Mouse (Mus musculus) neural tube, embryonic 11.5 days (tissue): ENCODE data around the gene Fam163b. TPM values are rescaled to one million over a fixed set of nuclear protein-coding genes. Genes with fewer than 3 reads are reported as not detected.
A peak's percentile ranks its signal among the peaks of the same experiment; 100 is the strongest.

Source experiments
- ATAC-seq: fragments of 200-750 bp; cut with Nextera tagmentation; 2 replicates; pipeline ENCODE4 v1.8.0; 2017; ENCODE audit warnings: moderate number of reproducible peaks, mild to moderate bottlenecking, moderate TSS enrichment, moderate library complexity; ENCODE audit not compliant: insufficient read depth, low FRiP score, low TSS enrichment
- DNase-seq: peaks from one replicate; pipeline ENCODE4 v3.0.0-alpha.2; 2015; ENCODE audit warnings: low spot score
- H3K27ac ChIP-seq: fragments of 300-500 bp; sonication (generic); 2 replicates; pipeline ENCODE4 v1.5.1; 2014; ENCODE audit warnings: low read depth, mild to moderate bottlenecking, low read length
- H3K27me3 ChIP-seq: fragments of 300-500 bp; sonication (generic); 2 replicates; pipeline ENCODE4 v1.6.1; 2014; ENCODE audit warnings: mild to moderate bottlenecking, low read length, mixed read lengths; ENCODE audit not compliant: control insufficient read depth, insufficient read depth
- H3K36me3 ChIP-seq: fragments of 300-500 bp; sonication (generic); 2 replicates; pipeline ENCODE4 v1.6.1; 2014; ENCODE audit warnings: mild to moderate bottlenecking, low read length, moderate library complexity, mixed read lengths; ENCODE audit not compliant: control insufficient read depth, insufficient read depth
- H3K4me1 ChIP-seq: fragments of 300-500 bp; sonication (generic); 2 replicates; pipeline ENCODE4 v1.6.1; 2014; ENCODE audit warnings: low read length, mixed read lengths; ENCODE audit not compliant: control insufficient read depth, insufficient read depth
- H3K4me2 ChIP-seq: fragments of 300-500 bp; sonication (generic); 2 replicates; pipeline ENCODE4 v1.6.1; 2014; ENCODE audit warnings: low read depth, mild to moderate bottlenecking, moderate library complexity
- H3K4me3 ChIP-seq: fragments of 300-500 bp; sonication (generic); 2 replicates; pipeline ENCODE4 v1.5.1; 2014; ENCODE audit warnings: low read depth, low read length
- H3K9ac ChIP-seq: fragments of 300-500 bp; sonication (generic); 2 replicates; pipeline ENCODE4 v1.6.1; 2014; ENCODE audit warnings: mild to moderate bottlenecking, low read length
- H3K9me3 ChIP-seq: fragments of 300-500 bp; sonication (generic); 2 replicates; pipeline ENCODE4 v1.6.1; 2016; ENCODE audit warnings: low read length; ENCODE audit not compliant: control insufficient read depth
- WGBS: fragments of 180-500 bp; shearing (Covaris S2); extraction: QIAGEN DNeasy Blood & Tissue Kit; methylation state at CpG from one replicate; pipeline ENCODE4 v1.1.7; 2014; 5-methylcytosine and 5-hydroxymethylcytosine counted together
- polyA plus RNA-seq: library from polyadenylated mRNA; unstranded; fragments of >200 nt; fragmentation: Nextera tagmentation; extraction: Ambion mirVana; gene quantifications from 2 replicates; pipeline ENCODE4 v1.2.1, GENCODE M21; 2014

Gene Fam163b
- polyA plus RNA-seq, 1 experiment from 2014 or later = 0.37 TPM

- WGBS = 72% methylated on average over 10 of the region's 10 CpGs
- no peaks in the 10 kb centered on the region for H3K27me3 ChIP-seq
- H3K27ac ChIP-seq = no peak overlapping the region
- H3K4me2 ChIP-seq = no peak overlapping the region
- no peak overlapping the region for H3K9ac ChIP-seq
- no peaks in the 10 kb centered on the region for H3K36me3 ChIP-seq
- no peaks in the 10 kb centered on the region for H3K9me3 ChIP-seq
- ATAC-seq = no peak
- peaks cover 18% of the 10 kb centered on the region for H3K4me1 ChIP-seq
- no peak for DNase-seq
- no peak overlapping the region for H3K4me3 ChIP-seq
These were observed 64.5 kb downstream of the Fam163b start for GRCm38 (mm10) chr2:27077655-27078244.

GRCm38 (mm10) chr2:27075485-27075884 lies 66.8 kb downstream of the Fam163b start:
- WGBS = 70% methylated on average over 3 of the region's 3 CpGs
- ATAC-seq (no peak), DNase-seq (peak; percentile 37)
- peaks cover 19% of the 10 kb centered on the region for H3K4me1 ChIP-seq
- no peaks in the 10 kb centered on the region for H3K27me3 ChIP-seq
- no peaks in the 10 kb centered on the region for H3K9me3 ChIP-seq
- H3K4me3 ChIP-seq = no peak overlapping the region
- H3K36me3 ChIP-seq = no peaks in the 10 kb centered on the region
- no peak overlapping the region for H3K27ac ChIP-seq
- no peak overlapping the region for H3K4me2 ChIP-seq
- no peak overlapping the region for H3K9ac ChIP-seq

- Histone ChIP-seq H3K36me3 (no peaks in the 10 kb centered on the region), H3K4me3 (no peak overlapping the region), H3K4me2 (no peak overlapping the region), H3K9ac (no peak overlapping the region), H3K27me3 (no peaks in the 10 kb centered on the region), H3K27ac (no peak overlapping the region), H3K9me3 (no peaks in the 10 kb centered on the region), H3K4me1 (peaks cover 19% of the 10 kb centered on the region)
- WGBS = 76% methylated on average over 4 of the region's 4 CpGs
- DNase-seq (no peak), ATAC-seq (no peak)
These were observed 67.5 kb downstream of the Fam163b start for GRCm38 (mm10) chr2:27074804-27075203.

- Histone ChIP-seq H3K4me2 (no peak overlapping the region), H3K27me3 (no peaks in the 10 kb centered on the region), H3K27ac (no peak overlapping the region), H3K9me3 (no peaks in the 10 kb centered on the region), H3K9ac (no peak overlapping the region), H3K4me1 (peaks cover 9% of the 10 kb centered on the region; the same call in 1 of the 2 replicates), H3K4me3 (no peak overlapping the region), H3K36me3 (no peaks in the 10 kb centered on the region)
- 69% methylated on average over 4 of the region's 4 CpGs for WGBS
- ATAC-seq = no peak
- DNase-seq = no peak
These were observed 68.9 kb downstream of the Fam163b start for GRCm38 (mm10) chr2:27073407-27073806.

GRCm38 (mm10) chr2:27071978-27072377 lies 70.3 kb downstream of the Fam163b start, which contains the start of gene Mymk:
Gene Mymk (minus strand): TSS chr2:27072179.
- no peak for ATAC-seq
- 74% methylated on average over 2 of the region's 2 CpGs for WGBS
- Histone ChIP-seq H3K36me3 (no peaks in the 10 kb centered on the region), H3K9ac (no peak within 1 kb of the TSS), H3K27ac (no peak within 1 kb of the TSS), H3K9me3 (no peaks in the 10 kb centered on the region), H3K27me3 (no peaks in the 10 kb centered on the region), H3K4me1 (peaks cover 8% of the 10 kb centered on the region; the same call in 1 of the 2 replicates), H3K4me2 (no peak within 1 kb of the TSS), H3K4me3 (no peak within 1 kb of the TSS)
- DNase-seq = no peak

- no peak for ATAC-seq
These were observed 71.2 kb downstream of the Fam163b start for GRCm38 (mm10) chr2:27071137-27071536.

GRCm38 (mm10) chr2:27070247-27070813 lies 72.0 kb downstream of the Fam163b start:
- Histone ChIP-seq H3K36me3 (no peaks in the 10 kb centered on the region), H3K4me1 (peaks cover 8% of the 10 kb centered on the region; the same call in 1 of the 2 replicates), H3K9me3 (no peaks in the 10 kb centered on the region), H3K9ac (no peak overlapping the region), H3K27me3 (no peaks in the 10 kb centered on the region), H3K27ac (no peak overlapping the region), H3K4me3 (no peak overlapping the region), H3K4me2 (no peak overlapping the region)
- no peak for DNase-seq
- WGBS = 84% methylated on average over 2 of the region's 2 CpGs
- ATAC-seq = no peak

More at GRCm38 (mm10) chr2:27071137-27071536, 71.2 kb downstream of the Fam163b start:
- no peak for DNase-seq
- WGBS = 57% methylated on average over 4 of the region's 4 CpGs
- no peak overlapping the region for H3K27ac ChIP-seq
- no peaks in the 10 kb centered on the region for H3K9me3 ChIP-seq
- H3K9ac ChIP-seq = no peak overlapping the region
- H3K27me3 ChIP-seq = no peaks in the 10 kb centered on the region
- H3K4me2 ChIP-seq = no peak overlapping the region
- H3K4me1 ChIP-seq = peaks cover 8% of the 10 kb centered on the region; the same call in 1 of the 2 replicates
- no peak overlapping the region for H3K4me3 ChIP-seq
- H3K36me3 ChIP-seq = no peaks in the 10 kb centered on the region

GRCm38 (mm10) chr2:27069646-27070045 lies 72.6 kb downstream of the Fam163b start:
- DNase-seq = peak; percentile 46
- ATAC-seq = no peak
- H3K36me3 ChIP-seq = no peaks in the 10 kb centered on the region
- peaks cover 8% of the 10 kb centered on the region; the same call in 1 of the 2 replicates for H3K4me1 ChIP-seq
- H3K4me3 ChIP-seq = no peak overlapping the region
- H3K27ac ChIP-seq = no peak overlapping the region
- H3K9ac ChIP-seq = no peak overlapping the region
- H3K27me3 ChIP-seq = no peaks in the 10 kb centered on the region
- H3K4me2 ChIP-seq = no peak overlapping the region
- no peaks in the 10 kb centered on the region for H3K9me3 ChIP-seq
- 42% methylated on average over 3 of the region's 3 CpGs for WGBS

GRCm38 (mm10) chr2:27067996-27068395 lies 74.3 kb downstream of the Fam163b start:
- Histone ChIP-seq H3K27me3 (no peaks in the 10 kb centered on the region), H3K4me1 (peaks cover 7% of the 10 kb centered on the region; the same call in 1 of the 2 replicates), H3K4me2 (no peak overlapping the region), H3K27ac (no peak overlapping the region), H3K4me3 (no peak overlapping the region), H3K36me3 (no peaks in the 10 kb centered on the region), H3K9ac (no peak overlapping the region), H3K9me3 (no peaks in the 10 kb centered on the region)
- no peak for ATAC-seq
- DNase-seq = no peak
- 37% methylated on average over 2 of the region's 2 CpGs for WGBS
